Mouse (Mus musculus): ENCODE measurements around the gene Psmc3.

Psmc3 gene

GRCm38 (mm10) chr2:91053181-91053933 is 452 bp upstream of the Psmc3 start:
- DNase-seq (ENCODE audit: low spot score) = no peak

GRCm38 (mm10) chr2:91058435-91058834 is 4.6 kb downstream of the Psmc3 start:
- no peak for DNase-seq (ENCODE audit: low spot score)

- DNase-seq (ENCODE audit: low spot score) = no peak
Measured at GRCm38 (mm10) chr2:91059376-91059775, 5.6 kb downstream of the Psmc3 start.

GRCm38 (mm10) chr2:91060544-91061355 is 6.9 kb downstream of the Psmc3 start:
- peak; percentile 75 for DNase-seq (ENCODE audit: low spot score)

- DNase-seq (ENCODE audit: low spot score) = no peak
Measured at GRCm38 (mm10) chr2:91061849-91062481, 8.2 kb downstream of the Psmc3 start.

GRCm38 (mm10) chr2:91062779-91063606 is 9.2 kb downstream of the Psmc3 start:
- DNase-seq (ENCODE audit: low spot score) = no peak

GRCm38 (mm10) chr2:91064211-91064610 is 10.4 kb downstream of the Psmc3 start:
- no peak for DNase-seq (ENCODE audit: low spot score)

GRCm38 (mm10) chr2:91065544-91065943 is 11.7 kb downstream of the Psmc3 start:
- peak; percentile 70 for DNase-seq (ENCODE audit: low spot score)

- no peak for DNase-seq (ENCODE audit: low spot score)
Measured at GRCm38 (mm10) chr2:91066455-91066854, 12.6 kb downstream of the Psmc3 start.

GRCm38 (mm10) chr2:91068162-91068871 is 14.5 kb downstream of the Psmc3 start:
- DNase-seq (ENCODE audit: low spot score) = no peak

GRCm38 (mm10) chr2:91068872-91069165 is 15.0 kb downstream of the Psmc3 start:
- DNase-seq (ENCODE audit: low spot score) = no peak

GRCm38 (mm10) chr2:91069306-91070000 is 15.6 kb downstream of the Psmc3 start:
- DNase-seq (ENCODE audit: low spot score) = no peak

GRCm38 (mm10) chr2:91070076-91070800 is 16.4 kb downstream of the Psmc3 start, which contains the start of gene Slc39a13:
Gene Slc39a13 (minus strand): TSS chr2:91070417.
- DNase-seq (ENCODE audit: low spot score) = peak; percentile 95

GRCm38 (mm10) chr2:91071059-91071458 is 17.2 kb downstream of the Psmc3 start:
- DNase-seq (ENCODE audit: low spot score) = peak; percentile 35

- no peak for DNase-seq (ENCODE audit: low spot score)
Measured at GRCm38 (mm10) chr2:91072092-91072491, 18.3 kb downstream of the Psmc3 start.

- no peak for DNase-seq (ENCODE audit: low spot score)
Measured at GRCm38 (mm10) chr2:91077957-91078313, 24.1 kb downstream of the Psmc3 start.

- DNase-seq (ENCODE audit: low spot score) = no peak
Measured at GRCm38 (mm10) chr2:91078314-91079025, 24.7 kb downstream of the Psmc3 start.

- DNase-seq (ENCODE audit: low spot score) = no peak
Measured at GRCm38 (mm10) chr2:91079026-91079384, 25.2 kb downstream of the Psmc3 start.

GRCm38 (mm10) chr2:91080784-91081513 is 27.1 kb downstream of the Psmc3 start:
- no peak for DNase-seq (ENCODE audit: low spot score)
